Mouse (Mus musculus): Measurements from ENCODE around the gene Bad.

- TF ChIP-seq CTCF (IDR thresholded peaks at IDR 0.05; ENCODE audit: low read depth, low read length): no peak
- no peak for TF ChIP-seq POLR2A (IDR thresholded peaks at IDR 0.05; ENCODE audit: extremely low read depth, insufficient read depth, low read length)
These were observed 27.0 kb downstream of the Bad start for GRCm38 (mm10) chr19:6968491-6969271.
